14 mouse cellular contexts compared by ENCODE assay signal in genomic region chr3:56955799-56956121, GRCm38 (mm10).
DNase-seq lines count a peak whose midpoint lies in the region; ATAC-seq and TF ChIP-seq lines count a peak whose summit lies in the region.
"Had no signal": no experiment of that assay in that cellular context is flagged by ENCODE, and none has a peak within 500 bp of the region (broad histone marks: within the 10 kb centered on the region; RNA-seq: fewer than 3 reads in every experiment).

No protein-coding gene starts in this region.

- H3K27ac ChIP-seq in kidney, embryonic 15.5 days: peak overlapping the region; percentile 66
- H3K27ac ChIP-seq in forebrain, postnatal 0 days (ENCODE audit: low read depth, low read length): no peak overlapping the region
- H3K27ac ChIP-seq in midbrain, embryonic 13.5 days: peak overlapping the region; percentile 68
- H3K27ac ChIP-seq in neural tube, embryonic 15.5 days (replicated peaks): peak overlapping the region; percentile 62
- H3K27ac ChIP-seq: embryonic facial prominence, embryonic 13.5 days; limb, embryonic 12.5 days; liver, embryonic 13.5 days; lung, embryonic 15.5 days; stomach, embryonic 15.5 days had no signal

- H3K4me2 ChIP-seq in kidney, embryonic 15.5 days: no peak overlapping the region
- no peak overlapping the region for H3K4me2 ChIP-seq in forebrain, postnatal 0 days (ENCODE audit: low read depth)
- H3K4me2 ChIP-seq in midbrain, embryonic 13.5 days (replicated peaks): no peak overlapping the region
- H3K4me2 ChIP-seq in neural tube, embryonic 15.5 days: no peak overlapping the region
- H3K4me2 ChIP-seq: embryonic facial prominence, embryonic 13.5 days; limb, embryonic 12.5 days; liver, embryonic 13.5 days; lung, embryonic 15.5 days; stomach, embryonic 15.5 days had no signal

- no peak overlapping the region for H3K9ac ChIP-seq in kidney, embryonic 15.5 days
- no peak overlapping the region for H3K9ac ChIP-seq in forebrain, postnatal 0 days
- no peak overlapping the region for H3K9ac ChIP-seq in midbrain, embryonic 13.5 days (replicated peaks)
- H3K9ac ChIP-seq in neural tube, embryonic 15.5 days (replicated peaks): no peak overlapping the region
- H3K9ac ChIP-seq: embryonic facial prominence, embryonic 13.5 days; limb, embryonic 12.5 days; liver, embryonic 13.5 days; lung, embryonic 15.5 days; stomach, embryonic 15.5 days had no signal

- no peak overlapping the region for H3K4me3 ChIP-seq in kidney, embryonic 15.5 days (replicated peaks)
- no peak overlapping the region for H3K4me3 ChIP-seq in forebrain, postnatal 0 days (ENCODE audit: low read depth, low read length)
- no peak overlapping the region for H3K4me3 ChIP-seq in midbrain, embryonic 13.5 days (replicated peaks)
- H3K4me3 ChIP-seq in neural tube, embryonic 15.5 days (replicated peaks): no peak overlapping the region
- H3K4me3 ChIP-seq: embryonic facial prominence, embryonic 13.5 days; limb, embryonic 12.5 days; liver, embryonic 13.5 days; lung, embryonic 15.5 days; stomach, embryonic 15.5 days had no signal

- H3K27me3 ChIP-seq in kidney, embryonic 15.5 days: no peaks in the 10 kb centered on the region
- no peaks in the 10 kb centered on the region for H3K27me3 ChIP-seq in forebrain, postnatal 0 days (ENCODE audit: insufficient read depth, low read length)
- no peaks in the 10 kb centered on the region for H3K27me3 ChIP-seq in midbrain, embryonic 13.5 days
- H3K27me3 ChIP-seq in neural tube, embryonic 15.5 days (replicated peaks): no peaks in the 10 kb centered on the region
- H3K27me3 ChIP-seq: embryonic facial prominence, embryonic 13.5 days; limb, embryonic 12.5 days; liver, embryonic 13.5 days; lung, embryonic 15.5 days; stomach, embryonic 15.5 days had no signal

- no peak; the same call in 1 of the 2 replicates for ATAC-seq in kidney, embryonic 15.5 days (replicated peaks; ENCODE audit: low FRiP score)
- ATAC-seq in forebrain, postnatal 0 days: 0 out of 2 replicates have a peak, but pooled peaks have one; percentile 8
- ATAC-seq in midbrain, embryonic 13.5 days: peak; percentile 51
- peak; percentile 56; the same call in 1 of the 2 replicates for ATAC-seq in neural tube, embryonic 15.5 days (ENCODE audit: low FRiP score)

- no peaks in the 10 kb centered on the region for H3K9me3 ChIP-seq in kidney, embryonic 15.5 days (replicated peaks)
- no peaks in the 10 kb centered on the region for H3K9me3 ChIP-seq in forebrain, postnatal 0 days (ENCODE audit: low read length)
- H3K9me3 ChIP-seq in midbrain, embryonic 13.5 days: no peaks in the 10 kb centered on the region
- no peaks in the 10 kb centered on the region for H3K9me3 ChIP-seq in neural tube, embryonic 15.5 days (replicated peaks)
- H3K9me3 ChIP-seq: embryonic facial prominence, embryonic 13.5 days; limb, embryonic 12.5 days; liver, embryonic 13.5 days; lung, embryonic 15.5 days; stomach, embryonic 15.5 days had no signal

- no peaks in the 10 kb centered on the region for H3K36me3 ChIP-seq in kidney, embryonic 15.5 days
- H3K36me3 ChIP-seq in forebrain, postnatal 0 days (ENCODE audit: insufficient read depth): no peaks in the 10 kb centered on the region
- H3K36me3 ChIP-seq in midbrain, embryonic 13.5 days: no peaks in the 10 kb centered on the region
- no peaks in the 10 kb centered on the region for H3K36me3 ChIP-seq in neural tube, embryonic 15.5 days
- H3K36me3 ChIP-seq: embryonic facial prominence, embryonic 13.5 days; limb, embryonic 12.5 days; liver, embryonic 13.5 days; lung, embryonic 15.5 days; stomach, embryonic 15.5 days had no signal

- WGBS in kidney, embryonic 15.5 days: 66% methylated on average over 2 of the region's 2 CpGs
- WGBS in forebrain, postnatal 0 days: 17% methylated on average over 2 of the region's 2 CpGs
- 20% methylated on average over 2 of the region's 2 CpGs for WGBS in midbrain, embryonic 13.5 days
- 10% methylated on average over 2 of the region's 2 CpGs for WGBS in neural tube, embryonic 15.5 days

- DNase-seq in kidney, postnatal 14 days: no peak
- DNase-seq in forebrain, postnatal 0 days: no peak
- no peak for DNase-seq in thymus, postnatal 0 days (ENCODE audit: low spot score)
- no peak for DNase-seq in frontal cortex, postnatal 25 days (ENCODE audit: low spot score in 2 of 2)
- DNase-seq: adrenal gland, adult 2 months; cerebellum, adult 9-11 months; liver, embryonic 13.5 days had no signal

- TF ChIP-seq CTCF in forebrain, postnatal 0 days (IDR thresholded peaks at IDR 0.05; ENCODE audit: low read depth): no peak

- 0 out of 2 replicates have a peak, but pooled peaks cover 9% of the 10 kb centered on the region for H3K4me1 ChIP-seq in kidney, embryonic 15.5 days
- 0 out of 2 replicates have a peak, but pooled peaks cover 7% of the 10 kb centered on the region for H3K4me1 ChIP-seq in forebrain, postnatal 0 days (ENCODE audit: insufficient read depth)
- H3K4me1 ChIP-seq in midbrain, embryonic 13.5 days (replicated peaks): peaks cover 26% of the 10 kb centered on the region
- peaks cover 11% of the 10 kb centered on the region; the same call in 1 of the 2 replicates for H3K4me1 ChIP-seq in neural tube, embryonic 15.5 days
- H3K4me1 ChIP-seq: embryonic facial prominence, embryonic 13.5 days; limb, embryonic 12.5 days; liver, embryonic 13.5 days; lung, embryonic 15.5 days; stomach, embryonic 15.5 days had no signal
